8 mouse cellular contexts compared by ENCODE assay signal in genomic region chr14:75131324-75131935, GRCm38 (mm10). TPM values are rescaled to one million over a fixed set of nuclear protein-coding genes. Genes with fewer than 3 reads are reported as not detected.
DNase-seq lines count a peak whose midpoint lies in the region; ATAC-seq and TF ChIP-seq lines count a peak whose summit lies in the region.

No protein-coding gene starts in this region.

- H3K9me3 ChIP-seq in limb, embryonic 11.5 days (ENCODE audit: control insufficient read depth, low read length): no peaks in the 10 kb centered on the region
- no peaks in the 10 kb centered on the region for H3K9me3 ChIP-seq in neural tube, embryonic 15.5 days (replicated peaks)

- ATAC-seq in limb, embryonic 11.5 days (ENCODE audit: insufficient number of reproducible peaks, low FRiP score, low TSS enrichment, low read depth): no peak
- ATAC-seq in neural tube, embryonic 15.5 days (ENCODE audit: low FRiP score): peak; percentile 24; the same call in 1 of the 2 replicates

- peak overlapping the region; percentile 39; the same call in 1 of the 2 replicates for H3K27ac ChIP-seq in testis, adult 2 months (ENCODE audit: control insufficient read depth, insufficient read depth, low read depth, low read length)
- H3K27ac ChIP-seq in limb, embryonic 11.5 days (replicated peaks; ENCODE audit: low read depth, low read length): no peak overlapping the region
- H3K27ac ChIP-seq in neural tube, embryonic 15.5 days (replicated peaks): no peak overlapping the region

- no peak overlapping the region; the same call in 1 of the 2 replicates for H3K9ac ChIP-seq in limb, embryonic 11.5 days (ENCODE audit: low read length)
- H3K9ac ChIP-seq in neural tube, embryonic 15.5 days (replicated peaks): no peak overlapping the region

- TF ChIP-seq CTCF in testis, adult 2 months (IDR thresholded peaks at IDR 0.05; ENCODE audit: control insufficient read depth, insufficient read depth, insufficient replicate concordance, low read depth, low read length): no peak

- no peak for TF ChIP-seq POLR2A in testis, adult 2 months (IDR thresholded peaks at IDR 0.05; ENCODE audit: control insufficient read depth, low read depth, low read length)

- peak; percentile 5 for DNase-seq in cerebellum, adult 8-10 months
- no peak for DNase-seq in cerebellum, postnatal 36 days
- DNase-seq in testis, postnatal 10 days (ENCODE audit: low spot score): no peak
- DNase-seq in limb, embryonic 11.5 days (ENCODE audit: low spot score): no peak
- no peak for DNase-seq in right cerebral cortex, postnatal 10 days (ENCODE audit: low spot score in 2 of 2)
- no peak for DNase-seq in left cerebral cortex, postnatal 4 days

- intact Hi-C loops in left cerebral cortex, postnatal 4 days (cut with DNase I): no loop called here

- peak overlapping the region; percentile 77 for H3K4me3 ChIP-seq in testis, adult 2 months (ENCODE audit: control insufficient read depth, low read depth, low read length)
- H3K4me3 ChIP-seq in limb, embryonic 11.5 days (ENCODE audit: low read depth, low read length): peak overlapping the region; percentile 48
- H3K4me3 ChIP-seq in neural tube, embryonic 15.5 days (replicated peaks): peak overlapping the region; percentile 64

- H3K27me3 ChIP-seq in testis, adult 2 months (ENCODE audit: control insufficient read depth, insufficient read depth, low read length): no peaks in the 10 kb centered on the region
- no peaks in the 10 kb centered on the region for H3K27me3 ChIP-seq in limb, embryonic 11.5 days (ENCODE audit: control insufficient read depth, insufficient read depth, low read length)
- H3K27me3 ChIP-seq in neural tube, embryonic 15.5 days (replicated peaks): no peaks in the 10 kb centered on the region

- 3% methylated on average over 12 of the region's 12 CpGs for WGBS in limb, embryonic 11.5 days
- WGBS in neural tube, embryonic 15.5 days: 3% methylated on average over 12 of the region's 12 CpGs

- peak overlapping the region; percentile 72 for H3K4me2 ChIP-seq in limb, embryonic 11.5 days (ENCODE audit: low read depth, severe bottlenecking)
- H3K4me2 ChIP-seq in neural tube, embryonic 15.5 days: peak overlapping the region; percentile 90

- peaks cover 5% of the 10 kb centered on the region for H3K4me1 ChIP-seq in testis, adult 2 months (ENCODE audit: control insufficient read depth, insufficient read depth, low read length)
- H3K4me1 ChIP-seq in limb, embryonic 11.5 days (ENCODE audit: control insufficient read depth, insufficient read depth, low read length): no peaks in the 10 kb centered on the region
- peaks cover 3% of the 10 kb centered on the region; the same call in 1 of the 2 replicates for H3K4me1 ChIP-seq in neural tube, embryonic 15.5 days

- no peaks in the 10 kb centered on the region for H3K36me3 ChIP-seq in testis, adult 2 months (ENCODE audit: control insufficient read depth, insufficient read depth, low read length)
- H3K36me3 ChIP-seq in limb, embryonic 11.5 days (ENCODE audit: control insufficient read depth, insufficient read depth, low read length): no peaks in the 10 kb centered on the region
- no peaks in the 10 kb centered on the region for H3K36me3 ChIP-seq in neural tube, embryonic 15.5 days

RNA-seq across cellular contexts. Expression of gene Lcp1, which starts 0.5 kb away (rescaled TPM):
- polyA plus RNA-seq in testis, adult 2 months (2012; rRNA removed): 0.68 and 0.90 TPM in 2 replicates
- polyA plus RNA-seq in limb, embryonic 11.5 days (2014; fragmentation: Nextera tagmentation; extraction: Ambion mirVana): 21.4 and 23.0 TPM in 2 replicates
- polyA plus RNA-seq in neural tube, embryonic 15.5 days (2015; fragmentation: Nextera tagmentation; extraction: Ambion mirVana): 12.4 and 38.7 TPM in 2 replicates
- 10 to 100 TPM; 10.4 to 11.9 TPM for total RNA-seq in left cerebral cortex, postnatal 4 days (2021)

RNA-seq across cellular contexts. Expression of gene Lrrc63, which starts 0.7 kb away (rescaled TPM):
- 36.3 and 42.3 TPM in 2 replicates for polyA plus RNA-seq in testis, adult 2 months (2012; rRNA removed)
- polyA plus RNA-seq in limb, embryonic 11.5 days (2014; fragmentation: Nextera tagmentation; extraction: Ambion mirVana): 0.14 TPM in 1 of 2 replicates, not detected in the other
- not detected in 2 replicates for polyA plus RNA-seq in neural tube, embryonic 15.5 days (2015; fragmentation: Nextera tagmentation; extraction: Ambion mirVana)
- total RNA-seq in left cerebral cortex, postnatal 4 days (2021): not detected

Comparison
In these comparisons a context has a peak if more than half of its experiments do, and no peak if none do; other contexts are left out.
1. RNA of gene Lrrc63, which starts 0.7 kb away (polyA plus RNA-seq): 36.3 to 42.3 TPM in testis, adult 2 months; 0.14 TPM in limb, embryonic 11.5 days and not detected in neural tube, embryonic 15.5 days; every median in the first group is over 10 times any median in the second.
2. Peak in every context shown above with its lines, with median percentiles within 50 percentile points of each other: H3K4me3 ChIP-seq.